Mouse (Mus musculus) lung, adult 2 months (tissue): ENCODE data around the gene Npas3. TPM values are rescaled to one million over a fixed set of nuclear protein-coding genes. Genes with fewer than 3 reads are reported as not detected.

ENCODE experiments used
- DNase-seq: peaks from one replicate; pipeline ENCODE4 v3.0.0; 2022
- H3K4me1 ChIP-seq: fragments of 200-500 bp; 2 replicates; pipeline ENCODE4 v1.6.1; 2011; ENCODE audit warnings: low read length; ENCODE audit not compliant: control insufficient read depth, insufficient read depth
- H3K4me3 ChIP-seq: fragments of 200-500 bp; replicated peaks from 2 replicates; pipeline ENCODE3; 2011; ENCODE audit warnings: low read depth, mild to moderate bottlenecking, control low read depth, low read length; ENCODE audit errors: extremely low read depth
- CTCF ChIP-seq: fragments of 200-500 bp; IDR thresholded peaks from 2 replicates; pipeline ENCODE4 v1.5.1; 2011; ENCODE audit warnings: mild to moderate bottlenecking, low read length, control low read depth; ENCODE audit not compliant: insufficient read depth
- POLR2A ChIP-seq: fragments of 200-500 bp; IDR thresholded peaks from 2 replicates; pipeline ENCODE4 v1.6.1; 2011; ENCODE audit warnings: low read depth, mild to moderate bottlenecking, control low read depth, low read length, borderline replicate concordance; ENCODE audit errors: extremely low read depth
- WGBS: fragments of 180-500 bp; shearing (Covaris S2); methylation state at CpG from one replicate; pipeline ENCODE4 v1.1.7; 2018; 5-methylcytosine and 5-hydroxymethylcytosine counted together
- polyA plus RNA-seq: library from polyadenylated mRNA; depleted of rRNA; stranded (reverse); fragments of >200 nt; gene quantifications from 2 replicates; pipeline ENCODE4 v1.2.3, GENCODE M21; 2012

The Npas3 gene
- polyA plus RNA-seq, 1 experiment, result 0.05 TPM

- H3K4me3 ChIP-seq, result no peak overlapping the region
- no peak for DNase-seq
- no peaks in the 10 kb centered on the region for H3K4me1 ChIP-seq
- no peak for TF ChIP-seq CTCF
- TF ChIP-seq POLR2A, result no peak
- 74% methylated on average over 7 of the region's 7 CpGs for WGBS
Observed at GRCm38 (mm10) chr12:53612120-53612519, 363.6 kb downstream of the Npas3 start.

GRCm38 (mm10) chr12:53621271-53621670 lies 372.8 kb downstream of the Npas3 start:
- DNase-seq, result no peak
- no peaks in the 10 kb centered on the region for H3K4me1 ChIP-seq
- TF ChIP-seq CTCF (no peak), POLR2A (no peak)
- 88% methylated on average over 7 of the region's 7 CpGs for WGBS
- H3K4me3 ChIP-seq, result no peak overlapping the region

- TF ChIP-seq CTCF (no peak), POLR2A (no peak)
- H3K4me1 ChIP-seq, result no peaks in the 10 kb centered on the region
- WGBS, result 79% methylated on average over 9 of the region's 9 CpGs
- no peak overlapping the region for H3K4me3 ChIP-seq
- no peak for DNase-seq
Observed at GRCm38 (mm10) chr12:53623793-53624192, 375.3 kb downstream of the Npas3 start.

- TF ChIP-seq POLR2A, result no peak
- no peak for TF ChIP-seq CTCF
- Histone ChIP-seq H3K4me1 (no peaks in the 10 kb centered on the region), H3K4me3 (no peak overlapping the region)
- WGBS, result 78% methylated on average over 11 of the region's 11 CpGs
- no peak for DNase-seq
Observed at GRCm38 (mm10) chr12:53624379-53625021, 376.0 kb downstream of the Npas3 start.

DNA sequence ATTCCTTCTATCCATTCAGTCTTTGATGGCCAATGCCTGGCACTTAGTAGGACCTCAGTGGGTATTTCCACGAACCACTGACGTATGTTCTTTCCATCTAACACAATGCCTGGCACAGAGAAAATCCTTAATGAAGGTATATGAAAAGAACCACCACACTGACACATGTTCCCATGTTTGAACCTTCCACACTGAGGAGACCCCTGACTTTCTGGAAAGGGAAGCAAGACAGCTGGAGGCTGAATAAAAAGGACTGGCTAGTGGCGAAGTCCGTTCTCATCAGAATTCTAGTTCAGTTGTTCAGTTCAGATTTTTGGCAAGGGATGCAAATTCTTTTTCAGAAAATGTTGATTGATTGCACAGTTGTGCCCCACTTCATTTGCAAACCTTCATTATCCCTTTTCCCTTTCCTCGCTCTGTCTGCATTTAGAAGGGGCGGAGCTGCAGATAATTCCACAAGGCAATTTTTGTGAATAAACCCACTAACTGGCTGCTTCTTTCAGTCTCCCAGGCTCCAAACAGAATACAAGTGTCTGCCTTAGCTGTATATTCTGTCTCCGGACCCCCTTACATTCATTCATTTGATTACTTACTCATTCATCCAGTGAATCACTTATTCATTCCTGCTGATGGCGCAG lies 381.1 kb downstream of the Npas3 start:
- WGBS, result 83% methylated on average over 8 of the region's 8 CpGs
- Histone ChIP-seq H3K4me1 (no peaks in the 10 kb centered on the region), H3K4me3 (no peak overlapping the region)
- TF ChIP-seq POLR2A (no peak), CTCF (no peak)
- no peak for DNase-seq

DNA sequence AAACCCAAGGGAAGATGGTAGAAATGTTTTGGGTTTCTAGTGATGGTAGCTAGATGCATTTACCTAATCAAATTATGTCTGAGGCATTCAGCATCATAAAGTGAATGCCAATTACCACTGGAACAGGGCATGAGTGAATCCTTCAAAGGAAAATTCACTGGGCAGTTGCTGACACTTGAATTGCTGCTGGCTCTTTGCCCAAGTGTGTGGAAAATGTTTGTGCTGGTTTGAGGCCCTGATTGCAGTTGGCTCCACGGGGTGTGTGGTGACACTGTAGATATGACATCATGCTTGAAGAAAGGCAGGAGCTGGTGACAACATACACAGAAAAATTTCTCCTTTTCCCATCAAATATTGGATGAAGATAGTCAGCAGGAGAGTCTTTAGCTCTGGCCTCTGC lies 382.1 kb downstream of the Npas3 start:
- 7% methylated on average over 1 of the region's 1 CpGs for WGBS
- no peak for DNase-seq
- H3K4me3 ChIP-seq, result no peak overlapping the region
- TF ChIP-seq CTCF (no peak), POLR2A (no peak)
- no peaks in the 10 kb centered on the region for H3K4me1 ChIP-seq

DNA sequence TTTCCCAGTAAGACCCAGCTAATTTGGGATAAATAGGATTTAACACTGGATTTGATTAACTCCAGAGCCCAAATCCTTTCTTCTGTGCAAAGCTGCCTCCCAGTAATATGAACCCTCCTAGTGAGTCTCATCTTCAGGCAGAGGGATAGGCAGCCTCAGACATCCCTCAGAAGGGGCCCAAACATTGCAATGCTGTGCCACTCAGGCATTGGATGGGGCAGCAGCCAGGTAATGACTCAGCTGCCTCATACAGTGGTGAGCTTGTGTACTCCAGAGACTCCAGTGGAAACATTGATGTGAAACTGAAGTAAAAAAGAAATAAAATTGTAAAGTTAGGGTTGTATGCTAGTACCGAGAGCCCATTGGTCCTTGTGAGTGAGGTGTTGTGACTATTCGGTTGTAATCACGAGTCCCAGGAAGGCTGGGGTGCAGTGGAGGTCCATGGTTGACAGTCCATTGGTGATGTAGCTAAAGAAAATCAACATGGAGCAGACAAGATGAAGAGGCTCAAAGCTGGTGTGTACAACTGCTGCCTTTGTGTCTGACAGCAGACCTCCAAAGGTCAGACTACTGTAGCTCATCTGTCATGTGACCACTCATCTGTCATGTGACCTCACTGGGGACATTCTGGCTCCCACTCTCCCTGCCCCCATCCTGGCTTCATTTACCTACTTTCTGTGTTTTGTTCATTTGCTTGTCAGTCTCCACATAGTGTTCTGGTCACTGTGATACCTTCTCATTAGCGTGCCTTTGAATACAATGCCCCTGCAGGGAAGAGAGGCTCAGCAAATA lies 383.0 kb downstream of the Npas3 start:
- H3K4me3 ChIP-seq, result no peak overlapping the region
- H3K4me1 ChIP-seq, result no peaks in the 10 kb centered on the region
- 86% methylated on average over 4 of the region's 4 CpGs for whole genome bisulfite sequencing
- no peak for TF ChIP-seq CTCF
- no peak for TF ChIP-seq POLR2A
- no peak for DNase-seq

DNA sequence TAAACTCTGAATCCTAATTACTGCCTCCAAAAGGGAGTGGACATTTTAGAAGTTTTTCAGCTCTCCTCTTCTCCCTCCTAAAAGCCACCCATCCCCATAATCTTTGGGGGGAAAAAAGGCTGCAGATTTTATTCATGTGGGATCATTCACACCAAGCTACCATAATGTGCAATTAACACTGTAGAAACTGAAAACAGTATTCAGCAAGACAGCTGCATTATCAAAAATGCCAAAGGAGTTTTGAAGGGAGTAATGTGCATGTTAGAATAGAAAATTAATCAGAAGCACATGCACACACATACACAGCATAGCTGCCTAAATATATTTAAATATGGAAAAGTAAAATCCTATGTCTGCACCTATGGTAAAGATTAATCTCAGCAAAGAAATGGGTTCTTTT lies 390.1 kb downstream of the Npas3 start:
- H3K4me3 ChIP-seq, result no peak overlapping the region
- H3K4me1 ChIP-seq, result no peaks in the 10 kb centered on the region
- TF ChIP-seq POLR2A, result no peak
- no peak for TF ChIP-seq CTCF
- DNase-seq, result no peak

DNA sequence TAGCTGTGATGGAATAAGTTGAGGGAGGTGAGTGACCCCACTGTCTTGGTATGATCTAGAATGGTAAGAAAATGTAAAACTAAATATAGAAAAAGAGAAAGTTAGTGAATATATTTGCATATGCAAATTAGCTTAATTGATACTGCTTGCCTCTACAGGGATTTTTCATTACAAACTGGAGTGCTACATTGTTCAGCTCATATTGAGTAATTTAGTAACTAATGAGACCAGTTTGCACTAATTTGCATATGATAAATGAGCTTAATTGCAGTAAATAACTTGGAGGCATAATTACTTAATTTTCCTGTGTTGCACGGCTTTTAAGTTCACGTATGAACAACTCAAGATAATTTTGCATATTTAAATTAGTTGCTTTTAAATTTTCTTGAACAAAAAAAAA lies 398.8 kb downstream of the Npas3 start:
- Histone ChIP-seq H3K4me1 (no peaks in the 10 kb centered on the region), H3K4me3 (no peak overlapping the region)
- DNase-seq, result no peak
- no peak for TF ChIP-seq POLR2A
- TF ChIP-seq CTCF, result no peak
- WGBS, result 84% methylated on average over 2 of the region's 2 CpGs
